Mouse (Mus musculus): ENCODE measurements around the gene Notch2. TPM values are rescaled to one million over a fixed set of nuclear protein-coding genes. Genes with fewer than 3 reads are reported as not detected.

Gene Notch2
- total and polyA plus RNA-seq, 3 experiments = 10.0 to 18.1 (median 14.9) TPM

DNA sequence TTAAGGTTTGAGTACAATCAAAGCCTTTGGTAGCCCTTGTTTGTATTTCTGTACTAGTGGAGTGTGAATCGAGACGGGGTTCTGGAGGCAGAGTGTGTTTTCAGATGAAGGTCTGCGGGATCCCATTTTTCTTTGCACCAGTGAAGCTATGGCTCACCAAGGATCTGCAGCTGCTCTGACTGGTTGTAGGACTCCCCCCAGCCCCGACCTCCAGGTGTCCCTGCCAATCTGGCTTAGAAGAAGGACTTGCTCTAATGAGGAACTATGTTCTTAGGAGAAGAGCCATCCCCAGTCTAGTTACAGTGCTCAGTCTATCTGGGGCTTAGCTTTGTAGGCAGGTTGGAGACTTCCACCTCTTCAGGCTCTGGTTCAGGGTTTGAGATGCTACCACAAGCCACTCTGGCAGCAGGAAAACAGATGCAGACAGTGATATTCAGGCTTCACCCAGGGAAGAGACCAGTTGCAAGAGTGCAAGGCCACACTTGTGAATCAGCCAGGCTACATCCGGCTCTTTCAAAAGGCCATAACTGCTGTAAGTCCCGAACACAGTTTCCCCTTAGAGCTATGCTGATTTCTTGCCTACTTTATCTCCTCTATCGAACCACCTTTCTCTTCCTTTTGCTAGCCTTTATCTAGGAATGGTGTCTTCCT is 4.0 kb upstream of the Notch2 start:
- Histone ChIP-seq H3K4me1 (ENCODE audit: control insufficient read depth, insufficient read depth, low read length) (no peaks in the 10 kb centered on the region; the same call in 1 of the 2 replicates), H3K79me2 (replicated peaks; ENCODE audit: control insufficient read depth, insufficient read depth, low read length) (no peaks in the 10 kb centered on the region), H3K36me3 (ENCODE audit: control insufficient read depth, insufficient read depth, low read length) (no peaks in the 10 kb centered on the region), H3K9ac (ENCODE audit: low read depth, low read length) (no peak overlapping the region), H3K27me3 (ENCODE audit: control insufficient read depth, insufficient read depth, low read length) (no peaks in the 10 kb centered on the region), H3K4me3 (no peak overlapping the region), H3K27ac (no peak overlapping the region)
- intact Hi-C loops (cut with DNase I) = no loop called here
- DNase-seq = no peak
- 74% methylated on average over 7 of the region's 7 CpGs for WGBS
- no peak for TF ChIP-seq CTCF (IDR thresholded peaks at IDR 0.05)
- TF ChIP-seq POLR2A (IDR thresholded peaks at IDR 0.05; ENCODE audit: insufficient read depth, low read depth, low read length) = no peak
- no peak for TF ChIP-seq EP300 (IDR thresholded peaks at IDR 0.05; ENCODE audit: insufficient read depth, low read depth, low read length)

- H3K27ac ChIP-seq = peak overlapping the region; percentile 21
- no peak for DNase-seq
- H3K36me3 ChIP-seq (ENCODE audit: control insufficient read depth, insufficient read depth, low read length) = no peaks in the 10 kb centered on the region
- 1% methylated on average over 18 of the region's 18 CpGs for WGBS
- H3K9ac ChIP-seq (ENCODE audit: low read depth, low read length) = peak overlapping the region; percentile 48
- intact Hi-C loops (cut with DNase I) = loop anchor here (5.0 to 10.0 kb wide), 4 partner anchors 59 to 402 kb away; partner anchors contain the start of gene Prkab2
- peak overlapping the region; percentile 93 for H3K4me3 ChIP-seq
- no peaks in the 10 kb centered on the region for H3K27me3 ChIP-seq (ENCODE audit: control insufficient read depth, insufficient read depth, low read length)
- TF ChIP-seq EP300 (IDR thresholded peaks at IDR 0.05; ENCODE audit: insufficient read depth, low read depth, low read length) = no peak
- TF ChIP-seq CTCF (IDR thresholded peaks at IDR 0.05) = no peak
- no peak for TF ChIP-seq POLR2A (IDR thresholded peaks at IDR 0.05; ENCODE audit: insufficient read depth, low read depth, low read length)
- peaks cover 4% of the 10 kb centered on the region for H3K79me2 ChIP-seq (replicated peaks; ENCODE audit: control insufficient read depth, insufficient read depth, low read length)
- peaks cover 7% of the 10 kb centered on the region for H3K4me1 ChIP-seq (ENCODE audit: control insufficient read depth, insufficient read depth, low read length)
These were observed 284 bp upstream of the Notch2 start for GRCm38 (mm10) chr3:98013086-98013400.

DNA sequence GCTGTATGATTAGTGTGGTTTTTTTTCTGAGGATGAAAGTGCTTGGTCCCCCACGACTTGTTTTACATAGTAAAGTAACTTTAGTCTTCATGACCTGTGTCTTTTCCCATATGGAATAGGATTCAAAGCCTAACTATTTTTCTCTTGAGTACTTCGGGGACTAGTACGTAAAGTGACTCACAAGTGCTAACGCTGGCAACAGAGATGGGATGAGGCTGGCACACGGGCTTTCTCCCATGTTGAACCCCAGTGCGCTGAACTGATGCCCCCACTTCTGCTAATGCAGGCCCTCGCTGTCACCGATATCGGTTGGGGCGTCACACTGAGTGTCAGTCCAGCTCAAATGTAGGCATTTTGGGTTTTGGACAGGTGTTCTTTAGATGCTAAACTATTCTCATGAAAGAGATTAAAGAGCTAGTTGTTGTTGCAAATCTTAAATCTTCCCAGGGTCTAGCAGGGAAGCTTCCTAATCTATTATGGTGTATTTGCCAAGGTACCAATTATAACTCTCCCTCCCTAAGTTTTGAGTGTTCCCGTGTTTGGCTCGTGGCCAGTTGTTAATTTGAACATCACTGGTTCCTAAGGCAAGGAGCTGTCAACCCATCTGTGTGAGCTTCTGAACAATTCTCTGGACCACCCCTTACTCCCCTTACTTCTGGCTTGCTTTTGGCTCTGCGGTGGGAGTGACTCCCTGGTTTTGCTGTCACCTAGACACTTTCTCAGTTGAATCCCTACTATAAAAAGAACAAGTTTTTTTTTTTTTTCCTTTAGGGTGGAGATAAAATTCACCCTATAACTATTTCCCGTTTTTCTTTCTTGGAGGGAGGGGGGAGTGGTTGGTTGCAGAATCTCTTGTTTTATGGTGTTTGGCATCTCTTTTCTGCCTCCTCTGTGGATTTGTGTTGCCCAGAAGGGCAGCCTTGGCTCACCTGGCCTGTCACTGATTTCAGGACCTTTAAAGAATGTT is 2.2 kb downstream of the Notch2 start:
- intact Hi-C loops (cut with DNase I) = loop anchor here (2.0 to 10.0 kb wide), 3 partner anchors 27 to 399 kb away; partner anchors contain the start of gene Prkab2
- Histone ChIP-seq H3K79me2 (replicated peaks; ENCODE audit: control insufficient read depth, insufficient read depth, low read length) (peaks cover 6% of the 10 kb centered on the region), H3K4me3 (peak overlapping the region; percentile 15; the same call in 1 of the 2 replicates), H3K27me3 (ENCODE audit: control insufficient read depth, insufficient read depth, low read length) (no peaks in the 10 kb centered on the region), H3K27ac (no peak overlapping the region; the same call in 1 of the 2 replicates), H3K4me1 (ENCODE audit: control insufficient read depth, insufficient read depth, low read length) (peaks cover 14% of the 10 kb centered on the region), H3K9ac (ENCODE audit: low read depth, low read length) (no peak overlapping the region; the same call in 1 of the 2 replicates), H3K36me3 (ENCODE audit: control insufficient read depth, insufficient read depth, low read length) (no peaks in the 10 kb centered on the region)
- TF ChIP-seq CTCF (IDR thresholded peaks at IDR 0.05) (no peak), POLR2A (IDR thresholded peaks at IDR 0.05; ENCODE audit: insufficient read depth, low read depth, low read length) (no peak), EP300 (IDR thresholded peaks at IDR 0.05; ENCODE audit: insufficient read depth, low read depth, low read length) (no peak)
- 48% methylated on average over 14 of the region's 14 CpGs for WGBS
- DNase-seq = no peak

- no peak for DNase-seq
- no peak overlapping the region for H3K27ac ChIP-seq
- no peaks in the 10 kb centered on the region for H3K36me3 ChIP-seq (ENCODE audit: control insufficient read depth, insufficient read depth, low read length)
- no peak overlapping the region for H3K4me3 ChIP-seq
- H3K27me3 ChIP-seq (ENCODE audit: control insufficient read depth, insufficient read depth, low read length) = no peaks in the 10 kb centered on the region
- H3K4me1 ChIP-seq (ENCODE audit: control insufficient read depth, insufficient read depth, low read length) = peaks cover 19% of the 10 kb centered on the region
- 81% methylated on average over 5 of the region's 5 CpGs for WGBS
- H3K9ac ChIP-seq (ENCODE audit: low read depth, low read length) = no peak overlapping the region
- TF ChIP-seq EP300 (IDR thresholded peaks at IDR 0.05; ENCODE audit: insufficient read depth, low read depth, low read length) (no peak), POLR2A (IDR thresholded peaks at IDR 0.05; ENCODE audit: insufficient read depth, low read depth, low read length) (no peak), CTCF (IDR thresholded peaks at IDR 0.05) (no peak)
- intact Hi-C loops (cut with DNase I) = loop anchor here (10.0 kb wide), 2 partner anchors 362 to 398 kb away; partner anchors contain the start of gene Prkab2
- peaks cover 6% of the 10 kb centered on the region for H3K79me2 ChIP-seq (replicated peaks; ENCODE audit: control insufficient read depth, insufficient read depth, low read length)
These were observed 3.7 kb downstream of the Notch2 start for GRCm38 (mm10) chr3:98016901-98017591.

DNA sequence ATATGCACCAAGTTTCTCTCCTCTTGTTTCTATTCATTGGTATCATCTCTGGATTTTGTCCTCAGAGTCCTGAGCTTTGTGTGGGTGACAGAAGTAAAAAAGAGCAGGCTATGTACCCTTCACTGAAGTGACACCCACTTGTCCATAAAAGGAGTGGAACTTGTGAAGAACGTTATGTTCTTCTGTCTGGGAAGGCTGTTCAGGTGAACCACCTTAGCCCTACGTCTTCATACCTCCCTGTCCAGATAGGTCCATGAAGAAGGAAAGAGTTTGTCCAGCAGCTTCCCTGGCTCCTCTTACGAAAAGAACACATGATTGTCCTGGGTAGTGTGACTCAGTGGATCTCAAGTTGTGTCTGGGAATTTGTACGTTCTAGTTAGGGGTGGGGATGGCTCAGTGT is 4.9 kb downstream of the Notch2 start:
- peaks cover 19% of the 10 kb centered on the region for H3K4me1 ChIP-seq (ENCODE audit: control insufficient read depth, insufficient read depth, low read length)
- peaks cover 6% of the 10 kb centered on the region for H3K79me2 ChIP-seq (replicated peaks; ENCODE audit: control insufficient read depth, insufficient read depth, low read length)
- no peak for TF ChIP-seq POLR2A (IDR thresholded peaks at IDR 0.05; ENCODE audit: insufficient read depth, low read depth, low read length)
- TF ChIP-seq CTCF (IDR thresholded peaks at IDR 0.05) = no peak
- no peak for TF ChIP-seq EP300 (IDR thresholded peaks at IDR 0.05; ENCODE audit: insufficient read depth, low read depth, low read length)
- no peak overlapping the region for H3K4me3 ChIP-seq
- H3K27ac ChIP-seq = no peak overlapping the region
- no peaks in the 10 kb centered on the region for H3K27me3 ChIP-seq (ENCODE audit: control insufficient read depth, insufficient read depth, low read length)
- intact Hi-C loops (cut with DNase I) = loop anchor here (10.0 kb wide), 2 partner anchors 363 to 397 kb away; partner anchors contain the start of gene Prkab2
- whole genome bisulfite sequencing = 74% methylated on average over 4 of the region's 4 CpGs
- no peaks in the 10 kb centered on the region for H3K36me3 ChIP-seq (ENCODE audit: control insufficient read depth, insufficient read depth, low read length)
- no peak for DNase-seq
- H3K9ac ChIP-seq (ENCODE audit: low read depth, low read length) = no peak overlapping the region

All from heart, adult 2 months (tissue).